Mouse (Mus musculus) brown adipose tissue, adult 24 weeks (tissue): ENCODE data around the gene Arhgap31. TPM values are rescaled to one million over a fixed set of nuclear protein-coding genes. Genes with fewer than 3 reads are reported as not detected.
"Not testable (repeated sequence)": the region's sequence is repeated elsewhere in the genome, so short reads cannot be mapped to it uniquely, and the experiment has no call there.

Source experiments
- H3K27ac ChIP-seq: fragments of 200-500 bp; replicated peaks from 2 replicates; pipeline ENCODE4 v1.5.1; 2012; ENCODE audit warnings: low read depth, mild to moderate bottlenecking, low read length
- H3K4me1 ChIP-seq: fragments of 200-500 bp; 2 replicates; pipeline ENCODE4 v1.6.1; 2012; ENCODE audit warnings: low read length, mixed read lengths; ENCODE audit not compliant: control insufficient read depth, insufficient read depth, insufficient read length
- H3K4me3 ChIP-seq: fragments of 200-500 bp; 2 replicates; pipeline ENCODE4 v1.5.1; 2012; ENCODE audit warnings: low read depth, mild to moderate bottlenecking, low read length, moderate library complexity; ENCODE audit not compliant: insufficient read depth
- polyA plus RNA-seq: library from polyadenylated mRNA; stranded (reverse); fragments of >200 nt; gene quantifications from 2 replicates; pipeline ENCODE4 v1.2.4, GENCODE M21; 2012; ENCODE audit not compliant: missing spikeins, insufficient read depth, insufficient read length

The Arhgap31 gene
- polyA plus RNA-seq, 1 experiment: 7.5 TPM

- Histone ChIP-seq H3K27ac (0 out of 2 replicates have a peak overlapping the region, but pooled peaks have one; percentile 2), H3K4me3 (no peak overlapping the region), H3K4me1 (peaks cover 19% of the 10 kb centered on the region)
Measured at GRCm38 (mm10) chr16:38681313-38681712, 31.8 kb downstream of the Arhgap31 start.

GRCm38 (mm10) chr16:38679431-38680021 is 33.5 kb downstream of the Arhgap31 start:
- H3K4me3 ChIP-seq: peak overlapping the region; percentile 17
- peaks cover 29% of the 10 kb centered on the region for H3K4me1 ChIP-seq
- H3K27ac ChIP-seq: peak overlapping the region; percentile 88

- no peak overlapping the region for H3K4me3 ChIP-seq
- H3K4me1 ChIP-seq: peaks cover 33% of the 10 kb centered on the region
- peak overlapping the region; percentile 65 for H3K27ac ChIP-seq
Measured at GRCm38 (mm10) chr16:38678853-38679252, 34.2 kb downstream of the Arhgap31 start.

- peaks cover 36% of the 10 kb centered on the region for H3K4me1 ChIP-seq
- H3K4me3 ChIP-seq, H3K27ac ChIP-seq: not testable (repeated sequence)
Measured at GRCm38 (mm10) chr16:38677941-38678340, 35.1 kb downstream of the Arhgap31 start.

GRCm38 (mm10) chr16:38677171-38677570 is 35.9 kb downstream of the Arhgap31 start:
- Histone ChIP-seq H3K4me3 (no peak overlapping the region), H3K4me1 (peaks cover 37% of the 10 kb centered on the region), H3K27ac (peak overlapping the region; percentile 24; the same call in 1 of the 2 replicates)

- peaks cover 37% of the 10 kb centered on the region for H3K4me1 ChIP-seq
- peak overlapping the region; percentile 88 for H3K27ac ChIP-seq
- no peak overlapping the region for H3K4me3 ChIP-seq
Measured at GRCm38 (mm10) chr16:38676647-38677046, 36.4 kb downstream of the Arhgap31 start.

- H3K4me1 ChIP-seq: peaks cover 37% of the 10 kb centered on the region
- peak overlapping the region; percentile 88 for H3K27ac ChIP-seq
- H3K4me3 ChIP-seq: no peak overlapping the region
Measured at GRCm38 (mm10) chr16:38675600-38676335, 37.3 kb downstream of the Arhgap31 start.

- Histone ChIP-seq H3K27ac (peak overlapping the region; percentile 81), H3K4me1 (peaks cover 30% of the 10 kb centered on the region), H3K4me3 (no peak overlapping the region)
Measured at GRCm38 (mm10) chr16:38674891-38675290, 38.2 kb downstream of the Arhgap31 start.

- H3K4me3 ChIP-seq: no peak overlapping the region
- H3K4me1 ChIP-seq: peaks cover 34% of the 10 kb centered on the region
- H3K27ac ChIP-seq: 0 out of 2 replicates have a peak overlapping the region, but pooled peaks have one; percentile 15
Measured at GRCm38 (mm10) chr16:38673511-38673910, 39.6 kb downstream of the Arhgap31 start.

GRCm38 (mm10) chr16:38672947-38673346 is 40.1 kb downstream of the Arhgap31 start:
- H3K27ac ChIP-seq: no peak overlapping the region
- no peak overlapping the region for H3K4me3 ChIP-seq
- peaks cover 35% of the 10 kb centered on the region for H3K4me1 ChIP-seq

- peaks cover 35% of the 10 kb centered on the region for H3K4me1 ChIP-seq
- no peak overlapping the region for H3K27ac ChIP-seq
- H3K4me3 ChIP-seq: no peak overlapping the region
Measured at GRCm38 (mm10) chr16:38672370-38672769, 40.7 kb downstream of the Arhgap31 start.

GRCm38 (mm10) chr16:38670621-38671390 is 42.3 kb downstream of the Arhgap31 start:
- Histone ChIP-seq H3K4me3 (no peak overlapping the region), H3K4me1 (peaks cover 33% of the 10 kb centered on the region), H3K27ac (no peak overlapping the region)

GRCm38 (mm10) chr16:38668871-38669675 is 44.0 kb downstream of the Arhgap31 start:
- H3K4me3 ChIP-seq: no peak overlapping the region
- peak overlapping the region; percentile 78 for H3K27ac ChIP-seq
- peaks cover 28% of the 10 kb centered on the region for H3K4me1 ChIP-seq

- Histone ChIP-seq H3K27ac (no peak overlapping the region; the same call in 1 of the 2 replicates), H3K4me1 (peaks cover 25% of the 10 kb centered on the region), H3K4me3 (no peak overlapping the region)
Measured at GRCm38 (mm10) chr16:38666523-38666922, 46.6 kb downstream of the Arhgap31 start.
